In genomic region chr1:75503651-75503980, GRCm38 (mm10) we compare ENCODE assay signal across 11 mouse cellular contexts. TPM values are rescaled to one million over a fixed set of nuclear protein-coding genes. Genes with fewer than 3 reads are reported as not detected.
A peak's percentile ranks its signal among the peaks of the same experiment; 100 is the strongest.
DNase-seq lines count a peak whose midpoint lies in the region; ATAC-seq and TF ChIP-seq lines count a peak whose summit lies in the region.
"Had no signal": no experiment of that assay in that cellular context is flagged by ENCODE, and none has a peak within 500 bp of the region (broad histone marks: within the 10 kb centered on the region; RNA-seq: fewer than 3 reads in every experiment).

No protein-coding gene starts in this region.

- H3K4me1 ChIP-seq in hindbrain, embryonic 13.5 days (replicated peaks) = peaks cover 38% of the 10 kb centered on the region
- 0 out of 2 replicates have a peak, but pooled peaks cover 4% of the 10 kb centered on the region for H3K4me1 ChIP-seq in hindbrain, embryonic 11.5 days (replicated peaks; ENCODE audit: control insufficient read depth, insufficient read depth, low read length)
- peaks cover 69% of the 10 kb centered on the region for H3K4me1 ChIP-seq in E14TG2a.4 (replicated peaks; ENCODE audit: low read depth, low read length)
- no peaks in the 10 kb centered on the region; the same call in 1 of the 2 replicates for H3K4me1 ChIP-seq in intestine, postnatal 0 days (replicated peaks; ENCODE audit: control insufficient read depth, insufficient read depth, low read length)

- no peak for TF ChIP-seq CTCF in E14TG2a.4 (conservative IDR thresholded peaks at IDR 0.05; ENCODE audit: low read length)
- TF ChIP-seq CTCF in intestine, postnatal 0 days (IDR thresholded peaks at IDR 0.05; ENCODE audit: low read depth) = no peak

- H3K9ac ChIP-seq in hindbrain, embryonic 13.5 days = no peak overlapping the region
- no peak overlapping the region for H3K9ac ChIP-seq in hindbrain, embryonic 11.5 days (ENCODE audit: low read depth, low read length)
- H3K9ac ChIP-seq in intestine, postnatal 0 days (ENCODE audit: low read depth, low read length) = no peak overlapping the region

- no peaks in the 10 kb centered on the region for H3K9me3 ChIP-seq in hindbrain, embryonic 13.5 days
- H3K9me3 ChIP-seq in hindbrain, embryonic 11.5 days (ENCODE audit: control insufficient read depth, low read length) = no peaks in the 10 kb centered on the region
- H3K9me3 ChIP-seq in E14TG2a.4 (ENCODE audit: low read length) = no peaks in the 10 kb centered on the region
- H3K9me3 ChIP-seq in intestine, postnatal 0 days (ENCODE audit: control insufficient read depth) = no peaks in the 10 kb centered on the region

- peaks cover 41% of the 10 kb centered on the region for H3K36me3 ChIP-seq in hindbrain, embryonic 13.5 days
- H3K36me3 ChIP-seq in hindbrain, embryonic 11.5 days (ENCODE audit: control insufficient read depth, insufficient read depth, low read length) = no peaks in the 10 kb centered on the region
- H3K36me3 ChIP-seq in E14TG2a.4 (ENCODE audit: insufficient read depth, low read length) = peaks cover 47% of the 10 kb centered on the region
- peaks cover 38% of the 10 kb centered on the region; the same call in 1 of the 2 replicates for H3K36me3 ChIP-seq in intestine, postnatal 0 days (ENCODE audit: control insufficient read depth, insufficient read depth)

- WGBS in hindbrain, embryonic 13.5 days = 61% methylated on average over 23 of the region's 23 CpGs
- WGBS in hindbrain, embryonic 11.5 days = 72% methylated on average over 23 of the region's 23 CpGs
- whole genome bisulfite sequencing in intestine, postnatal 0 days = 76% methylated on average over 23 of the region's 23 CpGs

- no peak for ATAC-seq in hindbrain, embryonic 13.5 days (ENCODE audit: low FRiP score)
- no peak for ATAC-seq in hindbrain, embryonic 11.5 days (ENCODE audit: low FRiP score)
- no peak for ATAC-seq in intestine, postnatal 0 days
- ATAC-seq in activated CD4-positive, CD25-positive, alpha-beta regulatory T cell, adult 4 months = no peak
- no peak for ATAC-seq in erythroid progenitor cell, adult 5-6 weeks (replicated peaks; ENCODE audit: low FRiP score, poor library complexity, severe bottlenecking)

- 0 out of 2 replicates have a peak overlapping the region, but pooled peaks have one; percentile 0 for H3K4me3 ChIP-seq in hindbrain, embryonic 13.5 days
- H3K4me3 ChIP-seq in hindbrain, embryonic 11.5 days (ENCODE audit: low read depth, low read length) = no peak overlapping the region
- H3K4me3 ChIP-seq in E14TG2a.4 (replicated peaks; ENCODE audit: low read length) = peak overlapping the region; percentile 86
- peak overlapping the region; percentile 3; the same call in 1 of the 2 replicates for H3K4me3 ChIP-seq in intestine, postnatal 0 days (ENCODE audit: low read depth, low read length)

- no peak overlapping the region for H3K27ac ChIP-seq in hindbrain, embryonic 13.5 days
- H3K27ac ChIP-seq in hindbrain, embryonic 11.5 days (ENCODE audit: low read depth, low read length) = no peak overlapping the region
- no peak overlapping the region for H3K27ac ChIP-seq in intestine, postnatal 0 days (ENCODE audit: low read depth, low read length)
- H3K27ac ChIP-seq: macrophage had no signal

- H3K27me3 ChIP-seq in hindbrain, embryonic 13.5 days = peaks cover 36% of the 10 kb centered on the region
- H3K27me3 ChIP-seq in hindbrain, embryonic 11.5 days (ENCODE audit: control insufficient read depth, insufficient read depth, low read length) = peaks cover 6% of the 10 kb centered on the region
- H3K27me3 ChIP-seq in E14TG2a.4 (ENCODE audit: insufficient read depth, low read length) = peaks cover 48% of the 10 kb centered on the region
- no peaks in the 10 kb centered on the region for H3K27me3 ChIP-seq in intestine, postnatal 0 days (replicated peaks; ENCODE audit: control insufficient read depth, insufficient read depth, low read length)

- DNase-seq in hindbrain, embryonic 11.5 days (ENCODE audit: low spot score) = no peak
- peak; percentile 55 for DNase-seq in ES-CJ7 (ENCODE audit: low read depth, low spot score)
- DNase-seq: kidney, adult 18-20 months; thymus, postnatal 4 days had no signal

- H3K4me2 ChIP-seq in hindbrain, embryonic 13.5 days = 0 out of 2 replicates have a peak overlapping the region, but pooled peaks have one; percentile 11
- H3K4me2 ChIP-seq in hindbrain, embryonic 11.5 days (replicated peaks; ENCODE audit: low read depth, low read length) = no peak overlapping the region
- peak overlapping the region; percentile 98; the same call in 1 of the 2 replicates for H3K4me2 ChIP-seq in intestine, postnatal 0 days (replicated peaks; ENCODE audit: low read depth)

RNA-seq across cellular contexts. Expression of gene Obsl1, which starts 2.6 kb away (rescaled TPM):
- polyA plus RNA-seq in hindbrain, embryonic 13.5 days (2015; fragmentation: Nextera tagmentation; extraction: Ambion mirVana) = 21.0 and 22.8 TPM in 2 replicates
- 34.0 and 34.4 TPM in 2 replicates for polyA plus RNA-seq in hindbrain, embryonic 11.5 days (2014; fragmentation: Nextera tagmentation; extraction: Ambion mirVana)
- 17.1 and 17.6 TPM in 2 replicates for polyA plus RNA-seq in intestine, postnatal 0 days (2015; fragmentation: Nextera tagmentation; extraction: Ambion mirVana)
- not detected for polyA plus RNA-seq in activated CD4-positive, CD25-positive, alpha-beta regulatory T cell, adult 4 months (2017; shearing (Covaris generic))
- not detected in 2 replicates for total RNA-seq in erythroid progenitor cell, adult 5-6 weeks (2015; ENCODE audit: low replicate concordance)
- 0.64 TPM in 1 of 2 replicates, not detected in the other for total RNA-seq in erythroid progenitor cell, adult 5-6 weeks (2017; ENCODE audit: low replicate concordance)
- polyA plus RNA-seq: macrophage had no signal

RNA-seq across cellular contexts. Expression of gene Inha, which starts 3.3 kb away (rescaled TPM):
- 11.5 and 11.7 TPM in 2 replicates for polyA plus RNA-seq in hindbrain, embryonic 13.5 days (2015; fragmentation: Nextera tagmentation; extraction: Ambion mirVana)
- 1.3 and 2.0 TPM in 2 replicates for polyA plus RNA-seq in hindbrain, embryonic 11.5 days (2014; fragmentation: Nextera tagmentation; extraction: Ambion mirVana)
- 3.2 and 3.3 TPM in 2 replicates for polyA plus RNA-seq in intestine, postnatal 0 days (2015; fragmentation: Nextera tagmentation; extraction: Ambion mirVana)
- not detected for polyA plus RNA-seq in activated CD4-positive, CD25-positive, alpha-beta regulatory T cell, adult 4 months (2017; shearing (Covaris generic))
- total RNA-seq in erythroid progenitor cell, adult 5-6 weeks (2015; ENCODE audit: low replicate concordance) = not detected in 2 replicates
- not detected in 2 replicates for total RNA-seq in erythroid progenitor cell, adult 5-6 weeks (2017; ENCODE audit: low replicate concordance)
- total RNA-seq: common myeloid progenitor, adult 5-6 weeks had no signal
- polyA plus RNA-seq: macrophage had no signal

RNA-seq across cellular contexts. Expression of gene Stk11ip, which starts 17.7 kb away (rescaled TPM):
- 18.6 and 20.7 TPM in 2 replicates for polyA plus RNA-seq in hindbrain, embryonic 13.5 days (2015; fragmentation: Nextera tagmentation; extraction: Ambion mirVana)
- polyA plus RNA-seq in hindbrain, embryonic 11.5 days (2014; fragmentation: Nextera tagmentation; extraction: Ambion mirVana) = 11.8 and 13.4 TPM in 2 replicates
- 9.7 and 11.2 TPM in 2 replicates for polyA plus RNA-seq in intestine, postnatal 0 days (2015; fragmentation: Nextera tagmentation; extraction: Ambion mirVana)
- 1 to 10 TPM; 7.7 to 9.4 TPM for polyA plus RNA-seq in activated CD4-positive, CD25-positive, alpha-beta regulatory T cell, adult 4 months (2017; shearing (Covaris generic))
- total RNA-seq in erythroid progenitor cell, adult 5-6 weeks (2015; ENCODE audit: low replicate concordance) = 2.5 and 6.5 TPM in 2 replicates
- 9.5 and 15.4 TPM in 2 replicates for total RNA-seq in erythroid progenitor cell, adult 5-6 weeks (2017; ENCODE audit: low replicate concordance)

RNA-seq across cellular contexts. Expression of gene Tmem198, which starts 24.3 kb away (rescaled TPM):
- polyA plus RNA-seq in hindbrain, embryonic 13.5 days (2015; fragmentation: Nextera tagmentation; extraction: Ambion mirVana) = 43.7 and 45.0 TPM in 2 replicates
- polyA plus RNA-seq in hindbrain, embryonic 11.5 days (2014; fragmentation: Nextera tagmentation; extraction: Ambion mirVana) = 11.1 and 11.6 TPM in 2 replicates
- 1.3 and 1.6 TPM in 2 replicates for polyA plus RNA-seq in intestine, postnatal 0 days (2015; fragmentation: Nextera tagmentation; extraction: Ambion mirVana)
- polyA plus RNA-seq in activated CD4-positive, CD25-positive, alpha-beta regulatory T cell, adult 4 months (2017; shearing (Covaris generic)) = under 1 TPM in 1 of 2 experiments, not detected in 1; 0.40 TPM
- total RNA-seq in erythroid progenitor cell, adult 5-6 weeks (2015; ENCODE audit: low replicate concordance) = not detected in 2 replicates
- not detected in 2 replicates for total RNA-seq in erythroid progenitor cell, adult 5-6 weeks (2017; ENCODE audit: low replicate concordance)
- polyA plus RNA-seq: macrophage had no signal

RNA-seq across cellular contexts. Expression of gene Chpf, which starts 24.5 kb away (rescaled TPM):
- polyA plus RNA-seq in hindbrain, embryonic 13.5 days (2015; fragmentation: Nextera tagmentation; extraction: Ambion mirVana) = 32.4 and 33.8 TPM in 2 replicates
- 17.8 and 20.2 TPM in 2 replicates for polyA plus RNA-seq in hindbrain, embryonic 11.5 days (2014; fragmentation: Nextera tagmentation; extraction: Ambion mirVana)
- 21.8 and 22.3 TPM in 2 replicates for polyA plus RNA-seq in intestine, postnatal 0 days (2015; fragmentation: Nextera tagmentation; extraction: Ambion mirVana)
- 1 to 10 TPM; 4.0 to 5.3 TPM for polyA plus RNA-seq in activated CD4-positive, CD25-positive, alpha-beta regulatory T cell, adult 4 months (2017; shearing (Covaris generic))
- not detected in 2 replicates for total RNA-seq in erythroid progenitor cell, adult 5-6 weeks (2015; ENCODE audit: low replicate concordance)
- total RNA-seq in erythroid progenitor cell, adult 5-6 weeks (2017; ENCODE audit: low replicate concordance) = 0.77 TPM in 1 of 2 replicates, not detected in the other

Comparison
In these comparisons a context has a peak if more than half of its experiments do, and no peak if none do; other contexts are left out.
1. RNA of gene Obsl1, which starts 2.6 kb away (polyA plus RNA-seq): 34.0 to 34.4 TPM in hindbrain, embryonic 11.5 days, 21.0 to 22.8 TPM in hindbrain, embryonic 13.5 days and 17.1 to 17.6 TPM in intestine, postnatal 0 days; not detected in activated CD4-positive, CD25-positive, alpha-beta regulatory T cell, adult 4 months; every median in the first group is over 10 times any median in the second.